Mouse (Mus musculus) embryo, embryonic 11 days (tissue): Measurements from ENCODE around the gene Klhl30.

ENCODE experiments used
- DNase-seq: peaks from one replicate; pipeline ENCODE4 v3.0.0-alpha.2; 2015

Gene Klhl30

GRCm38 (mm10) chr1:91365816-91366214 lies 15.0 kb downstream of the Klhl30 start:
- DNase-seq = no peak

GRCm38 (mm10) chr1:91366215-91367108 lies 15.6 kb downstream of the Klhl30 start, which contains the start of gene Erfe:
Gene Erfe (plus strand): TSS chr1:91366430.
- DNase-seq = peak; percentile 83

- no peak for DNase-seq
These were observed 16.5 kb downstream of the Klhl30 start for GRCm38 (mm10) chr1:91367295-91367694.

- DNase-seq = no peak
These were observed 18.6 kb downstream of the Klhl30 start for GRCm38 (mm10) chr1:91369408-91369807.

GRCm38 (mm10) chr1:91370055-91370454 lies 19.2 kb downstream of the Klhl30 start:
- DNase-seq = no peak

- DNase-seq = no peak
These were observed 22.6 kb downstream of the Klhl30 start for GRCm38 (mm10) chr1:91373414-91373835.

- DNase-seq = peak; percentile 87
These were observed 29.8 kb downstream of the Klhl30 start for GRCm38 (mm10) chr1:91380453-91381090.

- DNase-seq = no peak
These were observed 30.3 kb downstream of the Klhl30 start for GRCm38 (mm10) chr1:91381091-91381471.

GRCm38 (mm10) chr1:91390369-91390768 lies 39.6 kb downstream of the Klhl30 start:
- no peak for DNase-seq

- no peak for DNase-seq
These were observed 47.1 kb downstream of the Klhl30 start for GRCm38 (mm10) chr1:91397927-91398259.

GRCm38 (mm10) chr1:91398260-91399062 lies 47.6 kb downstream of the Klhl30 start, which contains the start of gene Ilkap:
Gene Ilkap (minus strand): TSS chr1:91398815.
- peak; percentile 93 for DNase-seq

GRCm38 (mm10) chr1:91404976-91405375 lies 54.2 kb downstream of the Klhl30 start:
- no peak for DNase-seq

GRCm38 (mm10) chr1:91405406-91406169 lies 54.8 kb downstream of the Klhl30 start:
- DNase-seq = no peak

- DNase-seq = no peak
These were observed 57.0 kb downstream of the Klhl30 start for GRCm38 (mm10) chr1:91407819-91408218.

- DNase-seq = no peak
These were observed 60.9 kb downstream of the Klhl30 start for GRCm38 (mm10) chr1:91411631-91412285.
